Mouse (Mus musculus) cerebellum, postnatal 25 days (tissue): ENCODE data around the gene Spata13.

Experiments
- DNase-seq, 2 experiments: peaks; one replicate each; pipeline ENCODE4 v3.0.0; 2021; ENCODE audit warnings: mixed read lengths in 2 of 2

The Spata13 gene

GRCm38 (mm10) chr14:60721938-60722337, 88.1 kb downstream of the Spata13 start:
- no peak for DNase-seq

GRCm38 (mm10) chr14:60726091-60726490, 92.3 kb downstream of the Spata13 start:
- peak; percentile 41 to 55 for DNase-seq

GRCm38 (mm10) chr14:60727130-60727529, 93.3 kb downstream of the Spata13 start:
- no peak for DNase-seq

GRCm38 (mm10) chr14:60732081-60732480, 98.3 kb downstream of the Spata13 start:
- DNase-seq, result no peak

GRCm38 (mm10) chr14:60732787-60733186, 99.0 kb downstream of the Spata13 start:
- DNase-seq, result peak; percentile 37 to 53

- no peak for DNase-seq
Measured at GRCm38 (mm10) chr14:60733706-60734105, 99.9 kb downstream of the Spata13 start.

- DNase-seq, result peak; percentile 47 to 65
Measured at GRCm38 (mm10) chr14:60735206-60735605, 101.4 kb downstream of the Spata13 start.

GRCm38 (mm10) chr14:60735848-60736547, 102.2 kb downstream of the Spata13 start:
- DNase-seq, result no peak

- DNase-seq, result no peak
Measured at GRCm38 (mm10) chr14:60736591-60737192, 102.9 kb downstream of the Spata13 start.

- no peak for DNase-seq
Measured at GRCm38 (mm10) chr14:60737202-60737611, 103.4 kb downstream of the Spata13 start.

GRCm38 (mm10) chr14:60738434-60738938, 104.7 kb downstream of the Spata13 start:
- DNase-seq, result no peak

- DNase-seq, result no peak
Measured at GRCm38 (mm10) chr14:60739155-60739554, 105.4 kb downstream of the Spata13 start.

- DNase-seq, result peak; percentile 54 to 61
Measured at GRCm38 (mm10) chr14:60739616-60740015, 105.8 kb downstream of the Spata13 start.

GRCm38 (mm10) chr14:60740507-60740906, 106.7 kb downstream of the Spata13 start:
- DNase-seq, result no peak

GRCm38 (mm10) chr14:60741033-60741432, 107.2 kb downstream of the Spata13 start:
- DNase-seq, result peak; percentile 44 to 50

- peak; percentile 83 to 89 for DNase-seq
Measured at GRCm38 (mm10) chr14:60741490-60741981, 107.7 kb downstream of the Spata13 start.

GRCm38 (mm10) chr14:60743681-60744080, 109.9 kb downstream of the Spata13 start:
- no peak for DNase-seq

GRCm38 (mm10) chr14:60745201-60745600, 111.4 kb downstream of the Spata13 start:
- no peak for DNase-seq

GRCm38 (mm10) chr14:60746141-60746540, 112.3 kb downstream of the Spata13 start:
- DNase-seq, result no peak

GRCm38 (mm10) chr14:60747154-60747870, 113.5 kb downstream of the Spata13 start:
- DNase-seq, result no peak

- no peak for DNase-seq
Measured at GRCm38 (mm10) chr14:60749880-60750279, 116.1 kb downstream of the Spata13 start.

- DNase-seq, result no peak
Measured at GRCm38 (mm10) chr14:60751581-60751980, 117.8 kb downstream of the Spata13 start.
